Mouse (Mus musculus) cerebellum, adult 11-12 months (tissue): ENCODE measurements around the gene Lmntd2.
A peak's percentile ranks its signal among the peaks of the same experiment; 100 is the strongest.
"Not testable (repeated sequence)": the region's sequence is repeated elsewhere in the genome, so short reads cannot be mapped to it uniquely, and the experiment has no call there.

Experiments
- DNase-seq: peaks from one replicate; pipeline ENCODE4 v3.0.0; 2022

Gene Lmntd2

DNA sequence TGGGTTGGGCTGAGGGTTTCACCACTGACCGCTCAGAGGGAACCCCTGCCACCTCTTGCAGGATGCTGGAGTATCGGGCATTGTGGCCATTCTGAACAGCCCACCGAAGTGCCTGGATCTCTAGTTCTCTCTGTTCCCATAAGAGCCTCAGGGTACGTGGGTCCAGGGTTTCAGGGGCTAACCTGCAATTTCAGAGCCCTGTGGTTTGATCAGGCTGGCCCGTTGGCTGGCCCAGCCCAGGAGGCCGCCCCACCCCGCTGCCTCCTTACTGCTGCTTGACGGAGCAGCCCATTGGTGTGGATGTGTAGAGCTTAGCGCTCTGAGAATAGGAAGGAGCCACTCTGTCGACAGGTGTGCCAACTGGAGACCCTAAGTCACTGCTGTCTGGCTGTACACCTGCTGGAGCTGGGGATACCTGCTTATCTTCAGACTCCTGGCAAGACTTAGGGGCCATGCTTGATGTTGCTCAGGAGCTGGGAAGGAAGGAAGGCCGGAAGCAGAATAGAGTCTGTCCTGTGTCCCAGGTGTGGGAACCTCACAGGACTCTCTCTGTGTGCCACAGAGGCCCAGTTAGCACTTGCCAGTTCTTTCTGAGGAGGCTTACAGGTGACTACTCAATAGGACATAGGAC, at the start of gene Lmntd2:
Gene Lmntd2, minus strand, starts transcription at position 476 of the 631 bp plus-strand sequence.
- no peak for DNase-seq

DNA sequence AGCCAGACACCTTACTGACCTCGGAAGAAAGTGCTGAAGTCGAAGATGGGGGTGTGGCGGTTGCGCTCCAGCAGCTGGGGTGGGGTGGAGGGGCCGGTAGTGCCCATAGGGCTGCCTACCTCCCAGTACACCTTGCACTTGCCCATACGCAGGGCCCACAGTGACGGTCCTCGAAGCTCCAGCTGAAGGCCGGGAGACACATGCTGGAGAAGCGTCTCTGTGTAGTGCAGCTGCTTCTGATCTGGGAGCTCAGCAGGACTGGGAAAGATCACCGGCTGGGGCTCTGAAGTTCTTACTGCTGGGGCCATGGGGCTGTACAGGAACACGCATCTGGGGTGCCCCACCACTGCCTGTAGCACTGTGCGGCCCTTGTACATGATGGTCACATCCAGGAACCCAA, 49.8 kb upstream of the Lmntd2 start:
- no peak for DNase-seq

DNA sequence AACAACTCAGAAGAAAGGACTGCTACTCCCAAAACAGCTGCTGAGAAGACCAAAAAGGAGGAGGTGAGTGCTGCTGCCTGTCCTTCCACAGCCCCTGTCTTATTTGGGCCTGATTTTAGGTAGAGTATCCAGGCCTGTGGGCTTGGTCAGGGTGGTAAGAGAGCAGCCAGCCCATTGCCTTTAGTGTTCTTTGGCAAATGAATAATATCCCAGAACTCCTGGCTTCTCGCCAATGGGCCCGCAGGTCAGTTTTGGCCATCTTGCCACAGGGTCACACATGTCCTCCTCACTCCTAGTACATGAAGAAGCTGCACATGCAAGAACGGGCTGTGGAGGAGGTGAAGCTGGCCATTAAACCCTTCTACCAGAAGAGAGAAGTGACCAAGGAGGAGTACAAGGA, 47.6 kb upstream of the Lmntd2 start:
- DNase-seq: peak; percentile 32

DNA sequence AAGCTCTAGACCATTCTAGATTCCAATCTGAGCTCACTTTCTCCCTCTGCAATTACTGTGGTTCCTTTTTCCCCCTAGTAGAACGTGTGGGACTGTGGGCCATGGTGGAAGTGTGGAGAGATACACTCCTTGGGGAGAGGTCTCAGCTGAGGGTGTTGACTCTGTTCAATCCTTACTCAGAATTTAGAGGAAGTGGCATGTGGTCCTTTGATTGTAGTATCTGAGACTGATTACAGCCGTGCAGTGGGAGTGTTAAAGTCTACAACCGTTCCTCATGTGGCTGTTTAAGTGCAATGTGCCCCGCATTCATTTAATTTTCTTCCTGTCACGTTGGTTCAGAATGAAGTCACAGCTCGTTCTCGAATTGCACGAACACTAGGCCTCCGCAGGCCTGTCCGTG, 42.3 kb upstream of the Lmntd2 start:
- no peak for DNase-seq

DNA sequence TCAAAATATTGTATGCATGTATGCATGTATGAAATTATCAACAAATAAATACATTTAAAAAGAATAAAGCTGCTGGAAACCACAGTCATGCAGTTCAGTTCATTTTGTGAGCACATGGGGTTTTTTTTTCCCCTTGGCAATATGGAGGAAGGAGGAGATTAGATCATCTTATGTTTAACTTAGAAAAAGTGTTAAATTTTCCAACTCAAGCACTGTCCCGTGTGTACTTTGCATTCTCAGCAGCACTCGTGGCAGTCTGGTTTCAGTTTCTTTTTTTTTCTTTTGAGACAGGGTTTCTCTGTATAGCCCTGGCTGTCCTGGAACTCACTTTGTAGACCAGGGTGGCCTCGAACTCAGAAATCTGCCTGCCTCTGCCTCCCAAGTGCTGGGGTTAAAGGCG, 36.6 kb upstream of the Lmntd2 start:
- DNase-seq: not testable (repeated sequence)

DNA sequence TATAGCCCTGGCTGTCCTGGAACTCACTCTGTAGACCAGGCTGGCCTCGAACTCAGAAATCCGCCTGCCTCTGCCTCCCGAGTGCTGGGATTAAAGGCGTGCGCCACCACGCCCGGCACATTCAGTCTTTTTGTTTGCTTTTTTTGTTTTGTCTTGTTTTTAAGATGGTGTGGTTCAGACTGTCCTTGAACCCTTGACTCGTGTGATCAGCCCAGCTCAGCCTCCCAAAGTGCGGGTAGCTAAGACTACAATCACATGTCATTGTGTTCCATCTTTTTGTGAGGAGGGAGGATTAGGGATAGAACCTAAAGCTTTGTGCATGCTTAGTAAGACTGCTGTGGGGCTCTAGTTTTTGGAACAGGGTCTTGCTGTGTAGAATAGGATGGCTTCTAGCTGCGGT, 17.7 kb upstream of the Lmntd2 start:
- DNase-seq: no peak

DNA sequence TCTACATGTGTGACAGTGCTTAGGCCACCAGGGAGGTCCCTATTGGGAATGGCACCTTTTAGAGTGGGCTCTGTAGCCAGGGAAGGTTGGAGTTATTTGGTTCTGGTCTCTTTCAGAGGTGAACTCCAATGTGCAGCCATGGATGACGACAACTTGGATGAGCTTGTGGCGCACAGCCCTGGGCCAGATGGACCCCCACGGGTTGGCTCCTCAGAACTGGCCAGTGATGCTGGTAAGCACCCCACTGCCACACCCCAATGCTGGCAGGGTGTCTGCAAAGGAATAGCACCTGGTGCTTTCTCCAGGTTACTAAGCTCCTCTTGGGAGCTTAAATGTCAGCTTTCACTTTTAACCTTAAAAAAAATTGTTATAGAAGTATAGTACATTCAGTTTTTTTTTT, 17.2 kb upstream of the Lmntd2 start:
- no peak for DNase-seq

DNA sequence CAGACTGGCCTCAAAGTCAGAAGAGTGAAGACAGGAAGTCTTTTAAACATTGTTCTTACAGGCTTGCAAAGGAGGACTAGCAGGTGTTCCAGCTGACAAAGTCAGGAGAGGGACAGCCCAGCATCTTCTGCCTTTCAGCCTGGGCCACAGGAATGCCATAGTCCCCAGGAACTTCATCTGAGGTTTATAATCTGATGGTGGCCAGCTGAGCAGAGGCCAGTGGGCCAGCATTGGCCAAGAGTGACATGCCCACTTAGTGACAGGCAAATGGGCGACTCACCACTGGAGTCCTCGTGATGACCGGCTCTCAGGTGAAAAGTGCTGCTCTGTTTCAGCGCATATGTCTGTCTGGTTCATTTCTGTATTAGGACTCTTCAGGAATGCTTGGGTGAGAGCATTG, 16.7 kb upstream of the Lmntd2 start:
- no peak for DNase-seq

DNA sequence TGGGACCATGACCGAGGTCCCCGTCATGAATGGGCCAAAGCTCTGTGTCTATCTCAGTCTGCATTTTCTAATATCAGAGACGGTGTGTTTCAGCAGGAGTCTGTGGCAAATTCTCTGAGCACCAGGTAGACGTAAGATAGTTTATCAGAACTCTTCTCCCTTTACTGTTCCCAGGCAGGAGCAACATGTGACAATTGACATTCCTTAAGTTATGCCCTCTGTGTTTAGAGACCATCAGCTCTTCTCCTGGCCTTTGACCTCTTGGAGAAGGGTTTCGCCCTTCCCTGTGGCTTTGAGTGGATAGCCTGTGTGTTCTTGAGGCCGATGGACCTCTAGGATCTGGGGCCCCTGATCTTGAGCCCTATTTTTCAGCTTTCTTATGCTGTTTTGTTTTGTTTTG, 15.8 kb upstream of the Lmntd2 start:
- DNase-seq: no peak

DNA sequence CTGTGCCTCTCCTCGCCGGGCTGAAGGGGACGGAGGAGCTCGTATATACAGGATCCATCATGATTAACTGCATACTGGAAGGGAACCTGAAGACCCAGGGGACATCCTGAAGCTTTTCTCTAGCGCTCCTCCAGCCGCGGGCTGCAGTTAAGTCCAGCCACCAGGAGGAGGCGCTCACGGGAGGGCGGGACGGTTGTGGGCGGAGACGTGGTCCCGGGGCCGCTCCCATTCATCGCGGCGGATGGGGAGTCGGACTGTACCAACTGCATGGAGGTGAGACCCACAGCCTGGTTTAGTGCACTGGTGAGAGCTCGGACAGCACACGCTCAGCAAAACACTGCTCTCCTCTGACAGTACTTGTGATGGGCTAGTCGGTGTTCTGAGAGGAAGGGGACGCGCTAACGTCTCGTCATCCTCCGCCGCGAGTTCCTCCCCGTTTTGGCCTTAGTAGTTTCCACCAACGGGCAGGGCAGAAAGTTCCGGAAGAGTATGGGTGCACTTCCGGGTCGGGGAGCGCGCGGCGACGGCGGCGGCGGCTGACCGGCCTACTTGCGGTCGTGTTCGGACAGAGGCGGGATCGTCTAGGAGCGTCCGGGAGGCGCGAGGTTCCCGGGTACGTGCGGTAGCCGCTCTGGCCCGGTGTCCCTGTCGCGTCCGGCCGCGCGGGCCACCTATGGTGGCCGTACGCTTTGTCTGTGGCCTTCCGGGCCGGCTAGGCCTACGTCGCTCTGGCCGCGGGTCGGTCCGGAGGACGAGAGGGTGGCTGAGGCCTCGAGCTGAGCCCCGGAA, 14.6 kb upstream of the Lmntd2 start, which contains the start of gene Phrf1:
Gene Phrf1, plus strand, starts transcription at position 506 of the 789 bp plus-strand sequence.
- peak; percentile 85 for DNase-seq

DNA sequence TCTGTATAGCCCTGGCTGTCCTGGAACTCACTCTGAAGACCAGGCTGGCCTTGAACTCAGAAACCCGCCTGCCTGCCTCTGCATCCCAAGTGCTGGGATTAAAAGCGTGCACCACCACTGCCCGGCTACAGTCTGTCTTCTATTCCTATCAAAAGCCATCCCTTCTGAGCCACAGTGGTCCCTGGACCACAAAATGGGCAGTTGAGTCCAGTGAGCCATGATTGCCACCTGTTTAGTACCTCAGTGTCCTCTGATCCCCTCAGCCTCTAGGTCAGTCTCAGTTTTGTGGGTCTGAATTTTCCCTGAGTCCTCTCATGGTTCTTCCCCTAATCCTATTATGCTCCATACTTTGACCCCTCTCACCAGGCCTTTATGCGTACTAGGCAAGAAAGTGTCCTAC, 13.9 kb upstream of the Lmntd2 start:
- DNase-seq: no peak

DNA sequence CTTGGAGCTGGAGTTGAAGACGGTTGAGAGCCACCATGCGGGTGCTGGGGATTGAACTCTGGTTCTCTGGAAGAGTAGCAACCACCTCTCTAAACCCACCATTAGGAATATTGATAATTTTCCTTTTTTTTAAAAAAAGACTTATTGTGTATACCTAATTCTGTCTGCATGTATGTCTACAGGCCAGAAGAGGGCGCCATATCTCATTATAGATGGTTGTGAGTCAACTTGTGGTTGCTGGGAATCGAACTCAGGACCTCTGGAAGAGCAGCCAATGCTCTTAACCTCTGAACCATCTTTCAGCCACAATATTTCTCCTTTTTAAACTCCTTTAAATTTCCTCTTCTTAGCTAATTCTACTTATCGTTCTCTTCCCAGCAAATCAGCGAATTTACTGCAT, 12.7 kb upstream of the Lmntd2 start:
- no peak for DNase-seq

DNA sequence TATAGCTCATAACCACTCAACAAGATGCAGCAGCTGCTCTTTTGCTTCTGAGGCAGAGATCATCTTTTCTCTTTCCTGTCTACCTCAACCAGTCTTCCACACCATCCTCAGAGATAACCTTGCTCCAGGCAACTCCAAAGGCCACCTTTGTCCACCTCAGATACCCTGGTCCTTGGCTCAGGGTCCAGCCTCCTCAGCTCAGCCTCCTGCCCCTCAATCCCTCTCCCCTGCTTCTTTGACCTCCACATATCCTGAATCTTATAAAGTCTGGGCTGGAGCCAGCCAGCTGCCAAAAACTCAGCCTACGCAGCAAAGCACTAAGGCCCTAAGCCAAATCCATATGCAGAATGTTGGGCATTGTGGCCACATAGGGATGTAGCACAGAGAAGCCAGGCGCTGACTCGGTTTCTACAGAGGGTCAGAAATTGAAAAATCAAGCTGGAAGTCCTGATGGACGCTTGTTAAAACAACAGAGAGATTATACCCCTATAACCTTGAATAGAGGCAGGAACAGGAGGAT, 8.9 kb upstream of the Lmntd2 start:
- no peak for DNase-seq

DNA sequence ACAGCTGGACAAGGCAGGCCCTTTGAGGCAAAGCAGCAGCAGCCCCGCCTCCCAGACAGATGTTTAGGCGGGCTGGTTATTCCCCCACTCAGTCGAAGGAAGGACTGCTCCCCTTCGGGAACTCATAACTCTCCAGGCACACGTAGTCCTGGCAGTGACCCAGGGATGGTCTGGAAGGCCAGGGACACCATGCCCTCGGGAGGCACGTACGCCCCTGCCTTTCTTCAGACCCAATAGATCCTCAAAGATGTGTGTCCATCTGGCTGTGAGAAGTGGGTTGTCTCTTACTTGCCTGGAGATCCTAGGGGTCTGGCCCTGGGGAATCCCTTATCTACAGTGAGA, 8.2 kb upstream of the Lmntd2 start:
- no peak for DNase-seq

DNA sequence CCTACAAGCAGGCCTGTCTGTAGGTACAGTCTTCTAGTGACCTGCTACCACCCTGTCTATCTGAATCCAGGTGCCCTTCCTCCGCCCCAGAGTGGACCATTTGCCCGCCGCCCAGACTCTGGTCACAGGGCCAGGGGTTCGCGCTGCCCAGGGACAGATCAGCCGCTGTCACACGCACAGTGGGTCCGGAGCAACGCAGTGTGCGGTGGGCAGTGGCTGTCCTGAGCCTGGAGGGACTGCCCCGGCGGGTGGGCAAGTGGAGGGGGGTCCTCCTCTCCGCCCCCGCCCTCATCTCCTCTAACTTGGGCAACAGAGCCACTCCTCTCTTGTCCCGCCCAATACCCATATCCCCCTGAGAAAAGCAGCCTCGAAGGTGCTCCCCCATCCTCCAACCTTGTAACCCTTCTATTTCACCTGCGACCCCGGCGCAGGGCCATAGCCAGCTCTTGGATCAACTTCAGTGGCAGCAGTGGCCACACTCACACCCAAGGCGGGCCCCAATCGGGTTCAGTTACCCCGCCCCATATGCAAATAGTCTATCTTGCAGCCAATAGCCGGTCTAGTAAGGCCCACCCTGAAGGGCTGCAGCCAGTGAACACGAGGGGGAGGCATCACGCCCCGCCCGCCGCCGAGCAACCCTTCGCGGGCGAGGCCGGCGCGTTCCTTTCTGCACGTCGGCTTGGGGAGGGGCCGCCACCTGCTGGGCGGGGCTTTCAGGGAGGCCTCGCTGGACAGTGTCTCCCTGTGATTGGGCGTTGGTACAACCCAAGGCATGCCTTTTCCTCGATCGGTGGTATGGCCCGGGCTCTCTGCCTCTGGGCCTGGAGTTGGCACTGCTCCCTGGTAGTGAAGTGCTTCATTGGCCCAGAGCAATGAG, 7.6 kb upstream of the Lmntd2 start:
- peak; percentile 94 for DNase-seq

DNA sequence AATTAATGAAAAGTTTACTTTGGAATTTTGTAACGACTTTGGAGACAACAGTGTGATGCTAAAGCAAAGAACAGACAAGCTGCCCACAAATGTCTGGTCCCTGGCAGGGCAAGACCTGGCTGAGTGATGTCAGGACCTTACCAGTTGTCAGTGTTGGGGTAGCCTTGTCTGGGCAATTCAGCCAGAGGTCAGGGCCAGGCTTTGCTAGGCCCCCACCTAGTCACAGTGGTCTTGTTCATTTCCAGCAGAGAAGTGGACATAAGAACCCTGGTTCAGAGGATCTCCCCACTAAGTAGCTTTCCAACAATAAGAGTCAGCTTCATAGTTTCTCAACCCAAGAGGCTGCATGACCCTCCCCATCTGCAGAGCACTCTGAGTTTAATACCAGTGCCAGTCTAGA, 6.5 kb upstream of the Lmntd2 start:
- DNase-seq: no peak

DNA sequence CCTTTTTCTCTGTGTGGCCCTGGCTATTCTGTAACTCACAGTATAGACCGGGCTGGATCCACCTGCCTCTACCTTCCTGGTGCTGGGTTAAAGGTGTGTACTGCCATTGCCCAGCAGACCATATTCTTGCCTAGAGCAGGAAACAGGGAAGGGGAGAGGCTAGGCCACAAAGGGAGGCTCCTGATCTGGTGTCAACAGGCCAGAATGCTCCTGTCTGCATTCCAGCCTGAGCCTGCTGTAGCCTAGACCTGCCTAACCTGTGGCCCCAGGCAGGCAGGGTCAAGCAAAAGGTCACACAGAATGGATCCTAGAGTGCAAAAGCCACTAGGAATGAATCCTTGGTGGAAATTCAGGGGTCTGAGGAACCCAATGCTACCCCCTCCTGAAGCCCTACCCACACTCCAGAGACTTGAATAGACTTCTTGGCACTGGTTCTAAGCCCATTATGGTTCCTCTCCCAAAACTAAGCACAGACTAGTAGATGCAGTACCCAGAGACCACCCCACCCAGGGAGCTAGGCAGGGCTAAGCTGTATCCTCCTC, 5.7 kb upstream of the Lmntd2 start:
- DNase-seq: no peak

DNA sequence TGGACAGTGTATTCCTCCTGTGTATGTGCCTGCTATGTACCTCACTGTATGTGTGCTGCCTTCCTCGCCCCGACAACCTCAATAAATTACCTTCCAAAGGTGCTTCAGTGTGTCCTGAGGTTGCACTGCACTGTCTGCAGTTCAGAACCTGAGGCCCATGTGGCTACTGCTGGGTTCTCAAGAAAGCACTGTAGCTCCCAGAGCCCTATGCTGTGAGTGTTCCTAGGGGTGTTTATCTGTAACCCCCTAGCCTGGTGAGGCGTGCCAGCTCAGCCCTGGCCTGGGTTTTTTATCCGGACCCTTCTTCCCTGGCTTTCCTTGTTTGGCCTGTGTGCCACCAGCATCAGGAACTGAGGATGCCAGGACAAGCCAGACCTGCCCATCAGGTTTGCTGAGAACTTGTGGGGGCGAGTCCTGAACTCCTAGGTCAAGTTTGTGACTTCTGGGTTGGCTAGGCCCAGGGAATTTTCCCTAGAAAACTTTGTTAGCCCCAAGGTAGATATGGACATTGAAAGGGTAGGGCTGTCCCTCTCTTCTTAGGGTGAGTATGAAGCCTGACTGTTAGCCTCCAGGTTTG, 4.8 kb upstream of the Lmntd2 start:
- DNase-seq: no peak

DNA sequence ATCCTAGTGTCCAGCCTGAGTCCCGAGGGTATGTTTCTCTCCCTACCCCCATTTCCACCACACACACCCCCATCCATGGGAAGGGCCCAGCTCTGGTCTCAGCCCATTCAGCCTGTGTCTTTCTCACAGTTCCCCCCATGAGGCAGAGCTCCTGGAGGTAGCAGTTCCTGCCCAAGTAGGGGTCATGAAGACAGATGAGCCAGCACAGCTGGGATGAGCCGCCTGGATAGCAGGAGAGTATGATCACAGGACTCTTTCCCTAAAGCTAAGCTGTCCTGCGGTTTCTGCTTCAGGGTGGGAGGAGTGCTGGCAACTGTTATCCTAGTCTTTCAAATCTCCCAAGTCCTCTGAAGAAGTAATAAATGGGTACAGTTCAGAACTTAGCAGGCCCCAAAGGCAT, 4.3 kb upstream of the Lmntd2 start:
- no peak for DNase-seq

DNA sequence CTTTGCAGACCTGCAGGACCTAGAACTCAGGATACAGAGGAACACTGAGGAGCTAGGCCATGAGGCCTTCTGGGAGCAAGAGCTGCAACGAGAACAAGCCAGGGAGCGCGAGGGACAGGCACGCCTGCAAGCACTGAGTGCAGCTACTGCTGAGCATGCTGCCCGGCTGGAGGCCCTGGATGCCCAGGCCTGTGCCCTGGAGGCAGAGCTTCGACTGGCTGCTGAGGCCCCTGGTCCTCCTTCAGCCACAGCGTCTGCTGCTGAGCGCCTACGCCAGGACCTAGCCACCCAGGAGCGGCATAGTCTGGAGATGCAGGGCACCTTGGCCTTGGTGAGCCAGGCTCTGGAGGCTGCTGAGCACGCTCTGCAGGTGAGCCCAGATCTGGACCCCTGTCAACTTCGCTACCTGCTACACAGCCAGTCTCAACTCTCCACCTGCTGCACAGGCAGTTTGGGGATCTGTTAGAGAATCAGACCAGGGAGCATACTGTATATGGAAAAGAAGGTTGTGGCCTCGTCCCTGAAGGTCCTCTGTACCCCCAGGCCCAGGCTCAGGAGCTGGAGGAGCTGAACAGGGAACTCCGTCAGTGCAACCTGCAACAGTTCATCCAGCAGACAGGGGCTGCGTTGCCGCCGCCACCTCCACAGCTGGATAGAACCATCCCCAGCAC, 3.6 kb upstream of the Lmntd2 start:
- DNase-seq: no peak

DNA sequence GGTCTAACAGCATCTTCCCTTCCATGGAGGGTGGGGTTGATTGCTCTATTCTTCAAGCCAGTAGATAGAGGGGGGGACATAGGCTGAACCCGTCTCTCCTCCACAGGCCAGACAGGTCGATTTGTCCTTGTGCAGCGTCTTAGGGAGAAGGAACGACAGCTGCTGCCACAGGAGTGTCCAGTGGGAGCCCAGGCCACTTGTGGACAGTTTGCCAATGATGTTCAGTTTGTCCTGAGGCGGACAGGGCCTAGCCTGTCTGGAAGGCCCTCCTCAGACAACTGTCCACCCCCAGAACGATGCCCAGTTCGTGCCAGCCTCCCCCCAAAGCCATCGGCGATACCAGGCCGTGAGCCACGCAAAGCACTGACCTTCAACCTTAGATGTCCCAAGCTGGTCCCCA, 3.0 kb upstream of the Lmntd2 start:
- DNase-seq: no peak
